Mouse (Mus musculus): ENCODE data around the gene E2f6. TPM values are rescaled to one million over a fixed set of nuclear protein-coding genes. Genes with fewer than 3 reads are reported as not detected.
A peak's percentile ranks its signal among the peaks of the same experiment; 100 is the strongest.

The E2f6 gene
- polyA plus RNA-seq, 1 experiment from 2014 or later, result 67.0 TPM

GRCm38 (mm10) chr12:16805511-16805910 is 5.3 kb upstream of the E2f6 start:
- WGBS, result 5% methylated on average over 5 of the region's 5 CpGs
- no peak for ATAC-seq (ENCODE audit: insufficient number of reproducible peaks, low FRiP score, low TSS enrichment, low read depth)
- H3K4me1 ChIP-seq (ENCODE audit: control insufficient read depth, insufficient read depth, low read length), result no peaks in the 10 kb centered on the region

GRCm38 (mm10) chr12:16808045-16808444 is 2.7 kb upstream of the E2f6 start:
- peak; percentile 55 for DNase-seq (ENCODE audit: low spot score)
- Histone ChIP-seq H3K27ac (replicated peaks; ENCODE audit: low read depth, low read length) (no peak overlapping the region), H3K36me3 (ENCODE audit: control insufficient read depth, insufficient read depth, low read length) (no peaks in the 10 kb centered on the region), H3K9ac (ENCODE audit: low read length) (no peak overlapping the region), H3K4me1 (ENCODE audit: control insufficient read depth, insufficient read depth, low read length) (0 out of 2 replicates have a peak, but pooled peaks cover 2% of the 10 kb centered on the region), H3K27me3 (ENCODE audit: control insufficient read depth, insufficient read depth, low read length) (peaks cover 3% of the 10 kb centered on the region; the same call in 1 of the 2 replicates), H3K4me3 (ENCODE audit: low read depth, low read length) (no peak overlapping the region), H3K9me3 (ENCODE audit: control insufficient read depth, low read length) (no peaks in the 10 kb centered on the region), H3K4me2 (ENCODE audit: low read depth, severe bottlenecking) (no peak overlapping the region)
- WGBS, result 38% methylated on average over 3 of the region's 3 CpGs
- ATAC-seq (ENCODE audit: insufficient number of reproducible peaks, low FRiP score, low TSS enrichment, low read depth), result no peak

More at GRCm38 (mm10) chr12:16805511-16805910, 5.3 kb upstream of the E2f6 start:
- DNase-seq (ENCODE audit: low spot score), result peak; percentile 86
- no peak overlapping the region for H3K9ac ChIP-seq (ENCODE audit: low read length)
- H3K9me3 ChIP-seq (ENCODE audit: control insufficient read depth, low read length), result no peaks in the 10 kb centered on the region
- no peak overlapping the region for H3K4me3 ChIP-seq (ENCODE audit: low read depth, low read length)
- H3K36me3 ChIP-seq (ENCODE audit: control insufficient read depth, insufficient read depth, low read length), result no peaks in the 10 kb centered on the region
- H3K27ac ChIP-seq (replicated peaks; ENCODE audit: low read depth, low read length), result no peak overlapping the region
- no peak overlapping the region for H3K4me2 ChIP-seq (ENCODE audit: low read depth, severe bottlenecking)
- H3K27me3 ChIP-seq (ENCODE audit: control insufficient read depth, insufficient read depth, low read length), result peaks cover 3% of the 10 kb centered on the region; the same call in 1 of the 2 replicates

- WGBS, result 4% methylated on average over 15 of the region's 15 CpGs
- Histone ChIP-seq H3K4me3 (ENCODE audit: low read depth, low read length) (peak overlapping the region; percentile 65), H3K36me3 (ENCODE audit: control insufficient read depth, insufficient read depth, low read length) (no peaks in the 10 kb centered on the region; the same call in 1 of the 2 replicates), H3K4me1 (ENCODE audit: control insufficient read depth, insufficient read depth, low read length) (0 out of 2 replicates have a peak, but pooled peaks cover 2% of the 10 kb centered on the region), H3K27ac (replicated peaks; ENCODE audit: low read depth, low read length) (no peak overlapping the region), H3K9ac (ENCODE audit: low read length) (peak overlapping the region; percentile 83), H3K9me3 (ENCODE audit: control insufficient read depth, low read length) (no peaks in the 10 kb centered on the region), H3K4me2 (ENCODE audit: low read depth, severe bottlenecking) (peak overlapping the region; percentile 75), H3K27me3 (ENCODE audit: control insufficient read depth, insufficient read depth, low read length) (peaks cover 3% of the 10 kb centered on the region; the same call in 1 of the 2 replicates)
- DNase-seq (ENCODE audit: low spot score) (no peak), ATAC-seq (ENCODE audit: insufficient number of reproducible peaks, low FRiP score, low TSS enrichment, low read depth) (no peak)
Measured at GRCm38 (mm10) chr12:16811477-16811876, 714 bp downstream of the E2f6 start.

- no peaks in the 10 kb centered on the region for H3K9me3 ChIP-seq (ENCODE audit: control insufficient read depth, low read length)
- H3K4me2 ChIP-seq (ENCODE audit: low read depth, severe bottlenecking), result no peak overlapping the region
- peaks cover 7% of the 10 kb centered on the region; the same call in 1 of the 2 replicates for H3K36me3 ChIP-seq (ENCODE audit: control insufficient read depth, insufficient read depth, low read length)
- no peak overlapping the region for H3K9ac ChIP-seq (ENCODE audit: low read length)
- no peak overlapping the region for H3K4me3 ChIP-seq (ENCODE audit: low read depth, low read length)
- ATAC-seq (ENCODE audit: insufficient number of reproducible peaks, low FRiP score, low TSS enrichment, low read depth), result no peak
- no peak overlapping the region for H3K27ac ChIP-seq (replicated peaks; ENCODE audit: low read depth, low read length)
- WGBS, result 85% methylated on average over 4 of the region's 4 CpGs
- H3K27me3 ChIP-seq (ENCODE audit: control insufficient read depth, insufficient read depth, low read length), result no peaks in the 10 kb centered on the region
- 0 out of 2 replicates have a peak, but pooled peaks cover 2% of the 10 kb centered on the region for H3K4me1 ChIP-seq (ENCODE audit: control insufficient read depth, insufficient read depth, low read length)
- DNase-seq (ENCODE audit: low spot score), result no peak
Measured at GRCm38 (mm10) chr12:16817147-16817546, 6.4 kb downstream of the E2f6 start.

GRCm38 (mm10) chr12:16818513-16818912 is 7.8 kb downstream of the E2f6 start:
- peaks cover 11% of the 10 kb centered on the region for H3K36me3 ChIP-seq (ENCODE audit: control insufficient read depth, insufficient read depth, low read length)
- no peak for ATAC-seq (ENCODE audit: insufficient number of reproducible peaks, low FRiP score, low TSS enrichment, low read depth)
- no peak for DNase-seq (ENCODE audit: low spot score)

GRCm38 (mm10) chr12:16820761-16821160 is 10.0 kb downstream of the E2f6 start:
- Histone ChIP-seq H3K27me3 (ENCODE audit: control insufficient read depth, insufficient read depth, low read length) (no peaks in the 10 kb centered on the region), H3K4me3 (ENCODE audit: low read depth, low read length) (no peak overlapping the region), H3K36me3 (ENCODE audit: control insufficient read depth, insufficient read depth, low read length) (peaks cover 15% of the 10 kb centered on the region), H3K27ac (replicated peaks; ENCODE audit: low read depth, low read length) (no peak overlapping the region), H3K9ac (ENCODE audit: low read length) (no peak overlapping the region), H3K9me3 (ENCODE audit: control insufficient read depth, low read length) (no peaks in the 10 kb centered on the region), H3K4me2 (ENCODE audit: low read depth, severe bottlenecking) (no peak overlapping the region), H3K4me1 (ENCODE audit: control insufficient read depth, insufficient read depth, low read length) (no peaks in the 10 kb centered on the region)
- ATAC-seq (ENCODE audit: insufficient number of reproducible peaks, low FRiP score, low TSS enrichment, low read depth) (no peak), DNase-seq (ENCODE audit: low spot score) (no peak)
- WGBS, result 91% methylated on average over 7 of the region's 7 CpGs

More at GRCm38 (mm10) chr12:16818513-16818912, 7.8 kb downstream of the E2f6 start:
- H3K4me2 ChIP-seq (ENCODE audit: low read depth, severe bottlenecking), result no peak overlapping the region
- 36% methylated on average over 11 of the region's 11 CpGs for WGBS
- no peak overlapping the region for H3K27ac ChIP-seq (replicated peaks; ENCODE audit: low read depth, low read length)
- H3K9ac ChIP-seq (ENCODE audit: low read length), result no peak overlapping the region
- no peak overlapping the region for H3K4me3 ChIP-seq (ENCODE audit: low read depth, low read length)
- H3K9me3 ChIP-seq (ENCODE audit: control insufficient read depth, low read length), result no peaks in the 10 kb centered on the region
- H3K27me3 ChIP-seq (ENCODE audit: control insufficient read depth, insufficient read depth, low read length), result no peaks in the 10 kb centered on the region
- no peaks in the 10 kb centered on the region for H3K4me1 ChIP-seq (ENCODE audit: control insufficient read depth, insufficient read depth, low read length)

GRCm38 (mm10) chr12:16822181-16822734 is 11.5 kb downstream of the E2f6 start:
- H3K27me3 ChIP-seq (ENCODE audit: control insufficient read depth, insufficient read depth, low read length), result no peaks in the 10 kb centered on the region
- DNase-seq (ENCODE audit: low spot score) (no peak), ATAC-seq (ENCODE audit: insufficient number of reproducible peaks, low FRiP score, low TSS enrichment, low read depth) (no peak)
- H3K36me3 ChIP-seq (ENCODE audit: control insufficient read depth, insufficient read depth, low read length), result peaks cover 15% of the 10 kb centered on the region
- no peak overlapping the region for H3K4me2 ChIP-seq (ENCODE audit: low read depth, severe bottlenecking)
- H3K4me1 ChIP-seq (ENCODE audit: control insufficient read depth, insufficient read depth, low read length), result no peaks in the 10 kb centered on the region
- H3K9me3 ChIP-seq (ENCODE audit: control insufficient read depth, low read length), result no peaks in the 10 kb centered on the region
- no peak overlapping the region for H3K4me3 ChIP-seq (ENCODE audit: low read depth, low read length)
- 94% methylated on average over 10 of the region's 10 CpGs for WGBS
- no peak overlapping the region for H3K9ac ChIP-seq (ENCODE audit: low read length)
- H3K27ac ChIP-seq (replicated peaks; ENCODE audit: low read depth, low read length), result no peak overlapping the region

- Histone ChIP-seq H3K36me3 (ENCODE audit: control insufficient read depth, insufficient read depth, low read length) (peaks cover 15% of the 10 kb centered on the region), H3K27me3 (ENCODE audit: control insufficient read depth, insufficient read depth, low read length) (no peaks in the 10 kb centered on the region), H3K4me2 (ENCODE audit: low read depth, severe bottlenecking) (no peak overlapping the region), H3K27ac (replicated peaks; ENCODE audit: low read depth, low read length) (no peak overlapping the region), H3K4me3 (ENCODE audit: low read depth, low read length) (no peak overlapping the region), H3K9me3 (ENCODE audit: control insufficient read depth, low read length) (no peaks in the 10 kb centered on the region), H3K9ac (ENCODE audit: low read length) (no peak overlapping the region), H3K4me1 (ENCODE audit: control insufficient read depth, insufficient read depth, low read length) (no peaks in the 10 kb centered on the region)
- no peak for ATAC-seq (ENCODE audit: insufficient number of reproducible peaks, low FRiP score, low TSS enrichment, low read depth)
- no peak for DNase-seq (ENCODE audit: low spot score)
- 96% methylated on average over 1 of the region's 1 CpGs for WGBS
Measured at GRCm38 (mm10) chr12:16823701-16824100, 12.9 kb downstream of the E2f6 start.
